12 mouse cellular contexts compared by ENCODE assay signal in the genomic region with DNA sequence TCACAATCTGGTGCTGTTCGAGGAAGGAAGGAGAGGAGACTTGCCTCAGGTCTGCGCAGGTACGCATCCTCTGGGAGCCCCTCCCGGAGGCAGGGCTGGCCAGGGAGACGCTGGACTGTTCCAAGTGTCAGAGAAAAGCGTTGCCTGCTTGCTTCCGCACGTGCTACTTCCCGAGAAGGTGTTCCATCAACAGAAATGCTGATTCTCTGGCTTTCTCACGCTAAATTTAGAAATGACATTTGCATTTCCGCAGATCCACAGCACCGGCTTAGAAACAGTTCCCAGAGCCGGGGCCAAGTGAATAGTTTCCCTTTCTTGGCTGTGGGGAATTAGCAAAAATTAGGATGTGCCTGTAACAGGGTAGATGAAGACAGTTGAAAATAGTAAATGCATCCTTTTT.
DNase-seq lines count a peak whose midpoint lies in the region; ATAC-seq and TF ChIP-seq lines count a peak whose summit lies in the region.
"Had no signal": no experiment of that assay in that cellular context is flagged by ENCODE, and none has a peak within 500 bp of the region (broad histone marks: within the 10 kb centered on the region; RNA-seq: fewer than 3 reads in every experiment).

No protein-coding gene starts in this region.

- H3K4me1 ChIP-seq in limb, embryonic 13.5 days: peaks cover 4% of the 10 kb centered on the region; the same call in 1 of the 2 replicates
- H3K4me1 ChIP-seq in limb, embryonic 10.5 days: peaks cover 10% of the 10 kb centered on the region
- peaks cover 6% of the 10 kb centered on the region; the same call in 1 of the 2 replicates for H3K4me1 ChIP-seq in heart, embryonic 15.5 days (replicated peaks)

- no peak for DNase-seq in gastrocnemius, adult 2 months
- no peak for DNase-seq in gastrocnemius, postnatal 25 days
- no peak for DNase-seq in limb, embryonic 10.5 days (ENCODE audit: low spot score)
- peak; percentile 8 to 16 for DNase-seq in kidney, postnatal 4 days
- no peak for DNase-seq in urinary bladder, adult 18-20 months (ENCODE audit: low spot score in 2 of 2)
- no peak for DNase-seq in urinary bladder, adult 2 months (ENCODE audit: low spot score)
- DNase-seq: cerebellum, postnatal 36 days; liver; spleen, adult 18-20 months had no signal

- peaks cover 17% of the 10 kb centered on the region for H3K27me3 ChIP-seq in limb, embryonic 13.5 days
- H3K27me3 ChIP-seq in limb, embryonic 10.5 days (ENCODE audit: low read depth, poor library complexity, severe bottlenecking): peaks cover 9% of the 10 kb centered on the region
- no peaks in the 10 kb centered on the region; the same call in 1 of the 2 replicates for H3K27me3 ChIP-seq in heart, embryonic 15.5 days
- H3K27me3 ChIP-seq: Patski had no signal

- no peak overlapping the region for H3K4me2 ChIP-seq in limb, embryonic 13.5 days (replicated peaks)
- peak overlapping the region; percentile 16; the same call in 1 of the 2 replicates for H3K4me2 ChIP-seq in heart, embryonic 15.5 days

- no peak for ATAC-seq in limb, embryonic 13.5 days (ENCODE audit: low FRiP score, low read depth)
- no peak for ATAC-seq in heart, embryonic 15.5 days (replicated peaks; ENCODE audit: insufficient number of reproducible peaks, insufficient read depth, low FRiP score, low read depth)
- ATAC-seq: Patski had no signal

- intact Hi-C loops in gastrocnemius, adult 2 months (cut with DNase I): loop anchor here (5.0 kb wide), 2 partner anchors 47 to 1042 kb away; no protein-coding TSS in a partner anchor

- WGBS in limb, embryonic 13.5 days: 65% methylated on average over 13 of the region's 13 CpGs
- WGBS in limb, embryonic 10.5 days: 63% methylated on average over 13 of the region's 13 CpGs
- WGBS in heart, embryonic 15.5 days: 37% methylated on average over 13 of the region's 13 CpGs

- H3K4me3 ChIP-seq in gastrocnemius, adult 2 months: 0 out of 2 replicates have a peak overlapping the region, but pooled peaks have one; percentile 17
- no peak overlapping the region for H3K4me3 ChIP-seq in limb, embryonic 13.5 days
- no peak overlapping the region for H3K4me3 ChIP-seq in limb, embryonic 10.5 days
- no peak overlapping the region for H3K4me3 ChIP-seq in heart, embryonic 15.5 days

- H3K27ac ChIP-seq in gastrocnemius, adult 2 months: no peak overlapping the region
- no peak overlapping the region for H3K27ac ChIP-seq in limb, embryonic 13.5 days
- no peak overlapping the region for H3K27ac ChIP-seq in limb, embryonic 10.5 days
- H3K27ac ChIP-seq in heart, embryonic 15.5 days: no peak overlapping the region

- H3K36me3 ChIP-seq in limb, embryonic 13.5 days: no peaks in the 10 kb centered on the region
- H3K36me3 ChIP-seq in limb, embryonic 10.5 days: no peaks in the 10 kb centered on the region
- H3K36me3 ChIP-seq in heart, embryonic 15.5 days: no peaks in the 10 kb centered on the region

- H3K9ac ChIP-seq in limb, embryonic 13.5 days: 0 out of 2 replicates have a peak overlapping the region, but pooled peaks have one; percentile 14
- no peak overlapping the region for H3K9ac ChIP-seq in heart, embryonic 15.5 days

- no peak for TF ChIP-seq CTCF in gastrocnemius, adult 2 months (IDR thresholded peaks at IDR 0.05)

- peaks cover 10% of the 10 kb centered on the region; the same call in 1 of the 2 replicates for H3K9me3 ChIP-seq in limb, embryonic 13.5 days
- H3K9me3 ChIP-seq in limb, embryonic 10.5 days (replicated peaks): no peaks in the 10 kb centered on the region
- no peaks in the 10 kb centered on the region for H3K9me3 ChIP-seq in heart, embryonic 15.5 days (replicated peaks)

Comparison
In these comparisons a context has a peak if more than half of its experiments do, and no peak if none do; other contexts are left out.
1. DNase-seq: peak in kidney, postnatal 4 days (2 of 2); none in gastrocnemius, adult 2 months (single experiment), gastrocnemius, postnatal 25 days (single experiment), limb, embryonic 10.5 days (single experiment), urinary bladder, adult 18-20 months (0 of 2) and urinary bladder, adult 2 months (single experiment).